Mouse (Mus musculus): ENCODE measurements around the gene A830018L16Rik. TPM values are rescaled to one million over a fixed set of nuclear protein-coding genes. Genes with fewer than 3 reads are reported as not detected.
A peak's percentile ranks its signal among the peaks of the same experiment; 100 is the strongest.
"Not testable (repeated sequence)": the region's sequence is repeated elsewhere in the genome, so short reads cannot be mapped to it uniquely, and the experiment has no call there.

The A830018L16Rik gene
- polyA plus RNA-seq, 1 experiment from 2014 or later = 3.9 TPM

DNA sequence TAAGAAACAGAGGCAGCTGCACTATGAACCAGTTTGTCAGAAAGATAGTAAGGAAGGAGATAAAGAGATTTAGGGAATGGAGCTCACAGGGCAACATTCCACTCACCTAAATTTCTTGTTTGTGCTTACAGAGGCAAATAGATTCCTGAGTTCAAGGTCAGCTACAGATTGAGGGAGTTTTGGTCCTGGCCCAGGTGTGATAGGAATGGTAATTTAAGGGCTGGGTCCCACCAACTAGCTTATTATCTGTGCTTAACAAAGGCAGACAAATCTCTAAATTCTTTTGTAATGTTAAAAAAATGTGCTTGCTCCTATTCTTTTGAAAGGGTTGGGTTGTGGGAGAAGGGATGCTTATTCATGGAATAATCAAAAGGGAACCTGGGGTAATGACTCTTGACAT lies 87.7 kb downstream of the A830018L16Rik start:
- H3K27me3 ChIP-seq (replicated peaks; ENCODE audit: low read depth, poor library complexity, severe bottlenecking) = no peaks in the 10 kb centered on the region
- no peak overlapping the region for H3K27ac ChIP-seq (replicated peaks)
- no peaks in the 10 kb centered on the region for H3K9me3 ChIP-seq
- H3K4me3 ChIP-seq = no peak overlapping the region
- no peaks in the 10 kb centered on the region for H3K4me1 ChIP-seq
- no peaks in the 10 kb centered on the region for H3K36me3 ChIP-seq (replicated peaks)
- no peak for DNase-seq (ENCODE audit: low spot score)

DNA sequence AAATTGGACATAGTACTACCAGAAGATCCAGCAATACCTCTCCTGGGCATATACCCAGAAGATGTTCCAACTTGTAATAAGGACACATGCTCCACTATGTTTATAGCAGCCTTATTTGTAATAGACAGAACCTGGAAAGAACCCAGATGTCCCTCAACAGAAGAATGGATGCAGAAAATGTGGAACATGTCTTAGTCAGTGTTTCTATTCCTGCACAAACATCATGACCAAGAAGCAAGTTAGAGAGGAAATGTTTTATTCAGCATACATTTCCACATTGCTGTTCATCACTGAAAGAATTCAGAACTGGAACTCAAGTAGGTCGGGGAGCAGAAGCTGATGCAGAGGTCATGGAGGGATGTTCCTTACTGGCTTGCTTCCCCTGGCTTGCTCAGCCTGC lies 135.9 kb downstream of the A830018L16Rik start:
- not testable (repeated sequence) for H3K27ac ChIP-seq (replicated peaks); H3K4me3 ChIP-seq; H3K36me3 ChIP-seq (replicated peaks); H3K4me1 ChIP-seq; DNase-seq (ENCODE audit: low spot score); H3K27me3 ChIP-seq (replicated peaks; ENCODE audit: low read depth, poor library complexity, severe bottlenecking); H3K9me3 ChIP-seq
- WGBS = 51% methylated on average over 1 of the region's 1 CpGs

DNA sequence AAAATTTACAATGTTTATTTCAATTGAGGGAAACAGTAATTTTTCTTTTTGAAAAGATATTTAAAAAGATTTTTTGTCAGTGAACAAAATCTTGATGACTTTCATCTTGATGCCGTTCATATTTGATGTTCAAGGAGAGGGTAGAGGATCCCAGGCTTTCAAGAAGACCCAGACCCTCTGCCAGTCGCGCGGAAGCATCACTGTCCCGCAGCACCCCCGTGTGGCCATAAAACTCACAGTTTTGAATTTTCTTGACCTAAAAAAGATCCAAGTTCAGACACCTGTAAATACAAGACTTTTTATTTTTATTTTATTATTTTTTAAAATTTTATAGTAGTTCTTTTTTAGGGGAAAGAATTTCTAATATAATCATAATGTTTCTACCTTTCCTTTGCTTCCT lies 151.4 kb downstream of the A830018L16Rik start:
- no peaks in the 10 kb centered on the region for H3K9me3 ChIP-seq
- no peaks in the 10 kb centered on the region for H3K4me1 ChIP-seq
- WGBS = 15% methylated on average over 6 of the region's 6 CpGs
- DNase-seq (ENCODE audit: low spot score) = peak; percentile 71
- H3K27ac ChIP-seq (replicated peaks) = no peak overlapping the region
- H3K4me3 ChIP-seq = no peak overlapping the region
- H3K36me3 ChIP-seq (replicated peaks) = no peaks in the 10 kb centered on the region
- no peaks in the 10 kb centered on the region for H3K27me3 ChIP-seq (replicated peaks; ENCODE audit: low read depth, poor library complexity, severe bottlenecking)

DNA sequence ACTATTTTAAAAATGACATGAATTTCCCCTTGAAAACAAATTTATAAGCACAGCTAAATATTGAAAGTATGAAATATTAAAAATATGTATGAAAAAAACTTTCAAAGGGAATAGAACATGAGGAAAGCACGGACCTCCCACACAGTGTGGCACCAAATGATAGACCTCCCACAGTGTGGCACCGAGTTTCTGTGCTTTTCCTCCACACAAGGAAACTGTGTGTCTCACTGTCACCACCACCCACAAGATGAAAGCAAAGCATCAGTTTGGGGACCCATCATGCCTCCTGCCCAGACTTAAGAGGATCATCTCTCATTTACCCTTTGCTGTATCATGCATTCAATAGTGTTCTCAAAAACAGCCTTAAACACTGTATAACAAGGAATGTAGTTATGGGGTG lies 152.8 kb downstream of the A830018L16Rik start:
- no peaks in the 10 kb centered on the region for H3K9me3 ChIP-seq
- no peaks in the 10 kb centered on the region for H3K4me1 ChIP-seq
- H3K27me3 ChIP-seq (replicated peaks; ENCODE audit: low read depth, poor library complexity, severe bottlenecking) = no peaks in the 10 kb centered on the region
- H3K27ac ChIP-seq (replicated peaks) = no peak overlapping the region
- H3K4me3 ChIP-seq = no peak overlapping the region
- no peaks in the 10 kb centered on the region for H3K36me3 ChIP-seq (replicated peaks)
- WGBS = 73% methylated on average over 2 of the region's 2 CpGs
- DNase-seq (ENCODE audit: low spot score) = no peak

GRCm38 (mm10) chr1:11567300-11567885 lies 153.5 kb downstream of the A830018L16Rik start:
- Histone ChIP-seq H3K36me3 (replicated peaks) (no peaks in the 10 kb centered on the region), H3K27ac (replicated peaks) (no peak overlapping the region), H3K4me1 (no peaks in the 10 kb centered on the region), H3K4me3 (no peak overlapping the region), H3K27me3 (replicated peaks; ENCODE audit: low read depth, poor library complexity, severe bottlenecking) (no peaks in the 10 kb centered on the region), H3K9me3 (no peaks in the 10 kb centered on the region)
- DNase-seq (ENCODE audit: low spot score) = no peak

- H3K4me3 ChIP-seq = no peak overlapping the region
- H3K4me1 ChIP-seq = no peaks in the 10 kb centered on the region
- H3K36me3 ChIP-seq (replicated peaks) = no peaks in the 10 kb centered on the region
- no peak overlapping the region for H3K27ac ChIP-seq (replicated peaks)
- no peaks in the 10 kb centered on the region for H3K27me3 ChIP-seq (replicated peaks; ENCODE audit: low read depth, poor library complexity, severe bottlenecking)
- no peaks in the 10 kb centered on the region for H3K9me3 ChIP-seq
- DNase-seq (ENCODE audit: low spot score) = no peak
- WGBS = 92% methylated on average over 2 of the region's 2 CpGs
Observed at GRCm38 (mm10) chr1:11570274-11570673, 156.4 kb downstream of the A830018L16Rik start.

DNA sequence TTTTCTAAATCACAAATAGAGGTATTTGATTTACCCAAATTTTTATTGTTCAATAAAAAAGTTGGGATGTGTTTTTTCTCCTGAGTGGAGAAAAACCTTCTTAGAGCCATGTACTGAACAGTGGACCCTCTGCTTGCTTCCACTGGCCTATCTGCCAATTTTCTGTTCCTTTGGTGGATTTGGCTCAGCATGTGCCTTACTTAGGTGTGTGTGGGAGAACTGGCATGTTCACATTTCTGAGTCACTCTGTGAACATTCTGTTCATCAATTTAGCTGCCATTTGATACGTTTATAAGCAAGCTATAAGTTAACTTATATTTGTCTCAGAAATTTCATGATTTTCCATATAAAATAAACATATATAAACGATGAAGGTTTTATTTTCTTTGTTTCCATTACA lies 159.6 kb downstream of the A830018L16Rik start:
- Histone ChIP-seq H3K4me1 (no peaks in the 10 kb centered on the region), H3K36me3 (replicated peaks) (no peaks in the 10 kb centered on the region)
- 77% methylated on average over 2 of the region's 2 CpGs for WGBS

GRCm38 (mm10) chr1:11580026-11580425 lies 166.1 kb downstream of the A830018L16Rik start:
- no peaks in the 10 kb centered on the region for H3K27me3 ChIP-seq (replicated peaks; ENCODE audit: low read depth, poor library complexity, severe bottlenecking)
- WGBS = 79% methylated on average over 4 of the region's 4 CpGs
- no peaks in the 10 kb centered on the region for H3K4me1 ChIP-seq
- no peak overlapping the region for H3K4me3 ChIP-seq
- H3K9me3 ChIP-seq = no peaks in the 10 kb centered on the region
- H3K36me3 ChIP-seq (replicated peaks) = no peaks in the 10 kb centered on the region
- no peak for DNase-seq (ENCODE audit: low spot score)
- H3K27ac ChIP-seq (replicated peaks) = no peak overlapping the region

More for the DNA sequence above, 159.6 kb downstream of the A830018L16Rik start:
- H3K27me3 ChIP-seq (replicated peaks; ENCODE audit: low read depth, poor library complexity, severe bottlenecking) = no peaks in the 10 kb centered on the region
- H3K27ac ChIP-seq (replicated peaks) = no peak overlapping the region
- H3K4me3 ChIP-seq = no peak overlapping the region
- H3K9me3 ChIP-seq = no peaks in the 10 kb centered on the region
- DNase-seq (ENCODE audit: low spot score) = no peak

DNA sequence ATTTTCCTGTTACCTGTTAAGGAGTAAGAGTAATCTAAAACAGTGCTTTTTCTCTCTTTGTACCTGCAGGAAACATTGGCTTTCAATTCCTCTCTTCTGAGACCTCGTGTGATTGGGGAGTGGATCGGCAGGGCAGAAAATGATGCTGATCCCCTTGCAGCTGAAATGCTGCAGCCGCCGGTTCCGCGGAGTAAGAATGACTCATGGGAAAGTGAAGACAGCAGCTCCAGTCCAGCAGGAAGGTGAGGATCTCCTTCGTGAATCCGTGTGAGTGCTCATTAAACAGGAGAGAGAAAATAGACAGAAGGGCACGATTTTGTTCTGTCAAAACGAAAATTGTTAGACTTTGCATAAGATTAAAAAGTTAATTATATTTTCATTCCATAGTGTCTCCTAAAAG lies 174.4 kb downstream of the A830018L16Rik start:
- no peak for DNase-seq (ENCODE audit: low spot score)
- Histone ChIP-seq H3K36me3 (replicated peaks) (no peaks in the 10 kb centered on the region), H3K27ac (replicated peaks) (no peak overlapping the region), H3K4me3 (no peak overlapping the region), H3K4me1 (no peaks in the 10 kb centered on the region), H3K27me3 (replicated peaks; ENCODE audit: low read depth, poor library complexity, severe bottlenecking) (no peaks in the 10 kb centered on the region), H3K9me3 (no peaks in the 10 kb centered on the region)
- WGBS = 77% methylated on average over 10 of the region's 10 CpGs

GRCm38 (mm10) chr1:11650137-11650536 lies 236.2 kb downstream of the A830018L16Rik start:
- Histone ChIP-seq H3K9me3 (no peaks in the 10 kb centered on the region), H3K36me3 (replicated peaks) (no peaks in the 10 kb centered on the region)
- no peak for DNase-seq (ENCODE audit: low spot score)

DNA sequence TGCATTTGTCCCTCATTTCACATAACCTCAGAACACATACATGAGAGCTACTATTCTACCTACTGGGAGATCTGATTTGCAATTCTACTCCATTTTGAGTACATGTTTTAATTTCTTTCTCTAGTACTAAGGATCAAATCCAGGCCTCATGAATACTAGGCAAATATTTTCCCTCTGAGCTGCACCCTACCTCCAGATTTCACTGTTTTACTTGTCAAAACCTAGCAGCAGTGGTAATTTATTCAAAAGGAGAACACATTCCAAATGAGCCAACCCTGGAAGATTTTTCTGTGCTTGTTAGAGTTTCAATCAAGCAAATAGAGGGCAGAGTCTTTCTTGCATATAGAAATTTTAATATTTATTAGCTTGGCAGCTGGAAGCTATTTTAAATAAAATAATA lies 238.9 kb downstream of the A830018L16Rik start:
- no peaks in the 10 kb centered on the region for H3K4me1 ChIP-seq
- no peaks in the 10 kb centered on the region for H3K9me3 ChIP-seq
- no peak overlapping the region for H3K4me3 ChIP-seq
- no peaks in the 10 kb centered on the region for H3K27me3 ChIP-seq (replicated peaks; ENCODE audit: low read depth, poor library complexity, severe bottlenecking)
- no peak overlapping the region for H3K27ac ChIP-seq (replicated peaks)
- no peaks in the 10 kb centered on the region for H3K36me3 ChIP-seq (replicated peaks)
- DNase-seq (ENCODE audit: low spot score) = no peak

More at GRCm38 (mm10) chr1:11650137-11650536, 236.2 kb downstream of the A830018L16Rik start:
- Histone ChIP-seq H3K27ac (replicated peaks) (no peak overlapping the region), H3K4me3 (no peak overlapping the region), H3K27me3 (replicated peaks; ENCODE audit: low read depth, poor library complexity, severe bottlenecking) (no peaks in the 10 kb centered on the region), H3K4me1 (no peaks in the 10 kb centered on the region)

DNA sequence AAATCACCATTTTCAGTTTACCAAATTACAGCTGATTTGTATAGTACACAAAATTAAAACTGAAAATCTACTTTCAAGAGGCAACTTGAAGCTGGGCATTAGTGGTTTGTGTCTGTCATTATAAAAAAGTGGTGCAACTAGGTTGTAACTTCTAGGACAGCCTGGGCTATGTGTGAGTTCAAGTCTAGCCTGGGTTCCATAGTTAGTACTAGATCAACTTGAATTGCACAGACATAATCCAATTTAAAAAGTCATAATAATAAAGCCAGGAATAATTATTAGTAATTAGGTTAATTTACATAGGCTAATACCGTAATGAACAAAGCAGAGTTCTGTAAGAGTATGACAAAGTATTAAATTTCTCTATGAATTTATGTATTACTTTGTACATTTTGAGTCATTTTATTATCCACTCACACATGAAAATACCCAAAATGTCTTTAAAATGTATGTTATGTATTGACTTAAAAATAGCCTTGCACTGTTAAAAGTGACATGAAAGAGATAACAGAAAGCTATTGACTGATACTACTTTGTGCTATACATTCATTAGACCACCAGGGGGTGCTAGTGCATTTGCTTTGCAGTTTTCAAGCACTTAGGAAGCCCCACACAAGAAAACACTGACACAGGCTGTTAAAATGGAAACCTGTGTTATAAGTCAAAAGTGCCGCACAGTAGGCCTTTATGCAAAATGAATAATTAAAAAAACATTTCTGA lies 243.6 kb downstream of the A830018L16Rik start:
- Histone ChIP-seq H3K27me3 (replicated peaks; ENCODE audit: low read depth, poor library complexity, severe bottlenecking) (no peaks in the 10 kb centered on the region), H3K4me3 (no peak overlapping the region), H3K36me3 (replicated peaks) (no peaks in the 10 kb centered on the region), H3K9me3 (no peaks in the 10 kb centered on the region), H3K4me1 (peaks cover 6% of the 10 kb centered on the region; the same call in 1 of the 2 replicates), H3K27ac (replicated peaks) (no peak overlapping the region)
- DNase-seq (ENCODE audit: low spot score) = peak; percentile 40
- WGBS = 59% methylated on average over 2 of the region's 2 CpGs

- Histone ChIP-seq H3K4me3 (no peak overlapping the region), H3K4me1 (peaks cover 6% of the 10 kb centered on the region; the same call in 1 of the 2 replicates), H3K27me3 (replicated peaks; ENCODE audit: low read depth, poor library complexity, severe bottlenecking) (no peaks in the 10 kb centered on the region), H3K27ac (replicated peaks) (peak overlapping the region; percentile 57), H3K9me3 (no peaks in the 10 kb centered on the region), H3K36me3 (replicated peaks) (no peaks in the 10 kb centered on the region)
- no peak for DNase-seq (ENCODE audit: low spot score)
- 35% methylated on average over 3 of the region's 3 CpGs for whole genome bisulfite sequencing
Observed at GRCm38 (mm10) chr1:11658061-11658625, 244.2 kb downstream of the A830018L16Rik start.
